Mouse (Mus musculus) forebrain, embryonic 15.5 days (tissue): ENCODE measurements around the gene Evx1. TPM values are rescaled to one million over a fixed set of nuclear protein-coding genes. Genes with fewer than 3 reads are reported as not detected.

ENCODE experiments used
- ATAC-seq: fragments of 200-750 bp; cut with Nextera tagmentation; replicated peaks from 2 replicates; pipeline ENCODE4 v1.8.0; 2017; ENCODE audit warnings: mild to moderate bottlenecking, moderate TSS enrichment, moderate library complexity
- H3K27ac ChIP-seq: fragments of 300-500 bp; sonication (generic); replicated peaks from 2 replicates; pipeline ENCODE4 v1.5.1; 2015; ENCODE audit warnings: mild to moderate bottlenecking, inconsistent platforms
- H3K27me3 ChIP-seq: fragments of 300-500 bp; sonication (generic); 2 replicates; pipeline ENCODE4 v1.6.1; 2015; ENCODE audit warnings: inconsistent platforms
- H3K36me3 ChIP-seq: fragments of 300-500 bp; sonication (generic); 2 replicates; pipeline ENCODE4 v1.6.1; 2015; ENCODE audit warnings: mild to moderate bottlenecking, inconsistent platforms
- H3K4me1 ChIP-seq: fragments of 300-500 bp; sonication (generic); 2 replicates; pipeline ENCODE4 v1.6.1; 2015; ENCODE audit warnings: inconsistent platforms
- H3K4me2 ChIP-seq: fragments of 300-500 bp; sonication (generic); replicated peaks from 2 replicates; pipeline ENCODE4 v1.6.1; 2015; ENCODE audit warnings: mild to moderate bottlenecking, inconsistent platforms
- H3K4me3 ChIP-seq: fragments of 300-500 bp; sonication (generic); 2 replicates; pipeline ENCODE4 v1.5.1; 2015; ENCODE audit warnings: mild to moderate bottlenecking, inconsistent platforms
- H3K9ac ChIP-seq: fragments of 300-500 bp; sonication (generic); replicated peaks from 2 replicates; pipeline ENCODE4 v1.6.1; 2015; ENCODE audit warnings: mild to moderate bottlenecking, inconsistent platforms
- H3K9me3 ChIP-seq: fragments of 300-500 bp; sonication (generic); 2 replicates; pipeline ENCODE4 v1.6.1; 2016; ENCODE audit warnings: inconsistent platforms
- WGBS: fragments of 180-500 bp; shearing (Covaris S2); methylation state at CpG from one replicate; pipeline ENCODE4 v1.1.7; 2015; ENCODE audit warnings: mixed read lengths; 5-methylcytosine and 5-hydroxymethylcytosine counted together
- polyA plus RNA-seq: library from polyadenylated mRNA; unstranded; fragments of >200 nt; fragmentation: Nextera tagmentation; extraction: Ambion mirVana; gene quantifications from 2 replicates; pipeline ENCODE4 v1.2.1, GENCODE M21; 2015

The Evx1 gene
- polyA plus RNA-seq, 1 experiment from 2014 or later = not detected

GRCm38 (mm10) chr6:52272766-52273655 is 40.3 kb upstream of the Evx1 start:
- no peaks in the 10 kb centered on the region for H3K9me3 ChIP-seq
- no peak overlapping the region for H3K9ac ChIP-seq
- peaks cover 98% of the 10 kb centered on the region for H3K27me3 ChIP-seq

GRCm38 (mm10) chr6:52273656-52274280 is 39.5 kb upstream of the Evx1 start:
- Histone ChIP-seq H3K9ac (no peak overlapping the region), H3K4me3 (no peak overlapping the region), H3K4me1 (no peaks in the 10 kb centered on the region), H3K36me3 (no peaks in the 10 kb centered on the region), H3K27me3 (peaks cover 97% of the 10 kb centered on the region), H3K27ac (no peak overlapping the region), H3K9me3 (no peaks in the 10 kb centered on the region), H3K4me2 (no peak overlapping the region)
- WGBS = 2% methylated on average over 22 of the region's 22 CpGs
- no peak for ATAC-seq

More at GRCm38 (mm10) chr6:52272766-52273655, 40.3 kb upstream of the Evx1 start:
- WGBS = 2% methylated on average over 22 of the region's 22 CpGs
- ATAC-seq = no peak
- H3K27ac ChIP-seq = no peak overlapping the region
- no peak overlapping the region for H3K4me2 ChIP-seq
- no peak overlapping the region for H3K4me3 ChIP-seq
- H3K4me1 ChIP-seq = no peaks in the 10 kb centered on the region
- H3K36me3 ChIP-seq = no peaks in the 10 kb centered on the region

GRCm38 (mm10) chr6:52274576-52274975 is 38.7 kb upstream of the Evx1 start:
- ATAC-seq = no peak
- no peaks in the 10 kb centered on the region for H3K4me1 ChIP-seq
- H3K27me3 ChIP-seq = peaks cover 94% of the 10 kb centered on the region
- no peak overlapping the region for H3K4me3 ChIP-seq
- 3% methylated on average over 11 of the region's 11 CpGs for WGBS
- H3K9me3 ChIP-seq = no peaks in the 10 kb centered on the region
- H3K27ac ChIP-seq = no peak overlapping the region
- H3K9ac ChIP-seq = no peak overlapping the region
- H3K36me3 ChIP-seq = no peaks in the 10 kb centered on the region
- H3K4me2 ChIP-seq = no peak overlapping the region

GRCm38 (mm10) chr6:52275563-52276280 is 37.6 kb upstream of the Evx1 start:
- H3K4me3 ChIP-seq = no peak overlapping the region
- no peak overlapping the region for H3K9ac ChIP-seq
- no peak overlapping the region for H3K27ac ChIP-seq
- peaks cover 84% of the 10 kb centered on the region for H3K27me3 ChIP-seq
- H3K9me3 ChIP-seq = no peaks in the 10 kb centered on the region
- H3K4me1 ChIP-seq = no peaks in the 10 kb centered on the region
- H3K36me3 ChIP-seq = no peaks in the 10 kb centered on the region
- no peak for ATAC-seq
- H3K4me2 ChIP-seq = no peak overlapping the region
- 5% methylated on average over 8 of the region's 8 CpGs for WGBS

GRCm38 (mm10) chr6:52276382-52276781 is 36.9 kb upstream of the Evx1 start:
- WGBS = under 1% methylated on average over 6 of the region's 6 CpGs
- H3K9ac ChIP-seq = no peak overlapping the region
- ATAC-seq = no peak

GRCm38 (mm10) chr6:52276920-52277319 is 36.4 kb upstream of the Evx1 start:
- Histone ChIP-seq H3K4me1 (no peaks in the 10 kb centered on the region), H3K27me3 (peaks cover 82% of the 10 kb centered on the region), H3K4me3 (no peak overlapping the region), H3K4me2 (no peak overlapping the region), H3K9me3 (no peaks in the 10 kb centered on the region), H3K36me3 (no peaks in the 10 kb centered on the region), H3K27ac (no peak overlapping the region), H3K9ac (no peak overlapping the region)
- WGBS = 13% methylated on average over 5 of the region's 5 CpGs
- no peak for ATAC-seq

More at GRCm38 (mm10) chr6:52276382-52276781, 36.9 kb upstream of the Evx1 start:
- Histone ChIP-seq H3K4me1 (no peaks in the 10 kb centered on the region), H3K36me3 (no peaks in the 10 kb centered on the region), H3K27ac (no peak overlapping the region), H3K9me3 (no peaks in the 10 kb centered on the region), H3K4me3 (no peak overlapping the region), H3K4me2 (no peak overlapping the region), H3K27me3 (peaks cover 84% of the 10 kb centered on the region)

- Histone ChIP-seq H3K9me3 (no peaks in the 10 kb centered on the region), H3K27me3 (peaks cover 61% of the 10 kb centered on the region), H3K4me3 (no peak overlapping the region), H3K27ac (no peak overlapping the region), H3K9ac (no peak overlapping the region), H3K4me2 (no peak overlapping the region), H3K4me1 (no peaks in the 10 kb centered on the region), H3K36me3 (no peaks in the 10 kb centered on the region)
- 71% methylated on average over 12 of the region's 12 CpGs for WGBS
- no peak for ATAC-seq
Measured at GRCm38 (mm10) chr6:52281084-52281483, 32.2 kb upstream of the Evx1 start.

GRCm38 (mm10) chr6:52283896-52284295 is 29.4 kb upstream of the Evx1 start:
- Histone ChIP-seq H3K9ac (no peak overlapping the region), H3K27me3 (peaks cover 53% of the 10 kb centered on the region), H3K4me3 (no peak overlapping the region), H3K4me2 (no peak overlapping the region), H3K9me3 (no peaks in the 10 kb centered on the region), H3K27ac (no peak overlapping the region), H3K36me3 (no peaks in the 10 kb centered on the region), H3K4me1 (no peaks in the 10 kb centered on the region)
- WGBS = 84% methylated on average over 5 of the region's 5 CpGs
- ATAC-seq = no peak

- no peak overlapping the region for H3K4me2 ChIP-seq
- H3K4me3 ChIP-seq = no peak overlapping the region
- H3K27me3 ChIP-seq = peaks cover 83% of the 10 kb centered on the region
- no peaks in the 10 kb centered on the region for H3K36me3 ChIP-seq
- H3K27ac ChIP-seq = no peak overlapping the region
- H3K9me3 ChIP-seq = no peaks in the 10 kb centered on the region
- H3K4me1 ChIP-seq = 0 out of 2 replicates have a peak, but pooled peaks cover 5% of the 10 kb centered on the region
- H3K9ac ChIP-seq = no peak overlapping the region
- ATAC-seq = no peak
- 18% methylated on average over 12 of the region's 12 CpGs for WGBS
Measured at GRCm38 (mm10) chr6:52290186-52290585, 23.1 kb upstream of the Evx1 start.

- H3K9ac ChIP-seq = no peak overlapping the region
- H3K4me1 ChIP-seq = 0 out of 2 replicates have a peak, but pooled peaks cover 5% of the 10 kb centered on the region
- peaks cover 84% of the 10 kb centered on the region for H3K27me3 ChIP-seq
- no peak overlapping the region for H3K27ac ChIP-seq
- 2% methylated on average over 45 of the region's 45 CpGs for WGBS
- no peaks in the 10 kb centered on the region for H3K9me3 ChIP-seq
- H3K36me3 ChIP-seq = no peaks in the 10 kb centered on the region
- no peak for ATAC-seq
- 0 out of 2 replicates have a peak overlapping the region, but pooled peaks have one; percentile 1 for H3K4me3 ChIP-seq
- 0 out of 2 replicates have a peak overlapping the region, but pooled peaks have one; percentile 9 for H3K4me2 ChIP-seq
Measured at GRCm38 (mm10) chr6:52291021-52291860, 22.1 kb upstream of the Evx1 start.

GRCm38 (mm10) chr6:52292328-52292727 is 21.0 kb upstream of the Evx1 start:
- no peaks in the 10 kb centered on the region for H3K36me3 ChIP-seq
- no peak overlapping the region for H3K9ac ChIP-seq
- H3K27ac ChIP-seq = no peak overlapping the region
- H3K4me1 ChIP-seq = 0 out of 2 replicates have a peak, but pooled peaks cover 5% of the 10 kb centered on the region
- ATAC-seq = no peak
- H3K4me3 ChIP-seq = no peak overlapping the region
- H3K4me2 ChIP-seq = no peak overlapping the region
- 57% methylated on average over 7 of the region's 7 CpGs for WGBS
- H3K9me3 ChIP-seq = no peaks in the 10 kb centered on the region
- peaks cover 83% of the 10 kb centered on the region for H3K27me3 ChIP-seq
